Mouse (Mus musculus) heart, adult 18-20 months (tissue): Measurements from ENCODE around the gene Fchsd2. TPM values are rescaled to one million over a fixed set of nuclear protein-coding genes. Genes with fewer than 3 reads are reported as not detected.
A peak's percentile ranks its signal among the peaks of the same experiment; 100 is the strongest.

Experiments
- DNase-seq, 2 experiments: peaks; one replicate each; pipeline ENCODE4 v3.0.0; 2021 to 2022; ENCODE audit warnings: mixed read lengths in 1 of 2
- long read RNA-seq, 2 experiments: library from polyadenylated mRNA; stranded (forward); transcript quantifications; one replicate each; pipeline ENCODE4 v2.0.0; 2021
- total RNA-seq, 2 experiments: library from RNA; stranded (reverse); gene quantifications; 2 replicates each; pipeline ENCODE4 v1.2.3; 2021

The Fchsd2 gene
- total RNA-seq: 10 to 100 TPM; 18.3 to 22.5 TPM
- long read RNA-seq, experiment 1, full-length matches to known transcripts: 4 of 7 reads
- long read RNA-seq, experiment 1, partial matches to known transcripts: 3 of 7 reads
- long read RNA-seq, experiment 1, other reads (novel, unspliced or antisense): 0 of 7 reads
- long read RNA-seq, experiment 2, full-length matches to known transcripts: 2 of 3 reads
- long read RNA-seq, experiment 2, partial matches to known transcripts: 0 of 3 reads
- long read RNA-seq, experiment 2, other reads (novel, unspliced or antisense): 1 of 3 reads

- DNase-seq: peak; percentile 48 to 70
These were observed at the start of gene Fchsd2 for GRCm38 (mm10) chr7:101092618-101093017. Gene Fchsd2, plus strand, starts transcription at chr7:101092863.

GRCm38 (mm10) chr7:101043846-101044541 lies 48.7 kb upstream of the Fchsd2 start:
- DNase-seq: no peak

- no peak for DNase-seq
These were observed 44.4 kb upstream of the Fchsd2 start for GRCm38 (mm10) chr7:101048247-101048646.

- peak; percentile 81 to 88 for DNase-seq
These were observed 43.2 kb upstream of the Fchsd2 start for GRCm38 (mm10) chr7:101049326-101050087.

GRCm38 (mm10) chr7:101050724-101051550 lies 41.7 kb upstream of the Fchsd2 start:
- DNase-seq: peak; percentile 44 to 49

GRCm38 (mm10) chr7:101051551-101052221 lies 41.0 kb upstream of the Fchsd2 start:
- peak; percentile 71 to 82 for DNase-seq

- no peak for DNase-seq
These were observed 39.5 kb upstream of the Fchsd2 start for GRCm38 (mm10) chr7:101053136-101053535.

- no peak for DNase-seq
These were observed 35.4 kb upstream of the Fchsd2 start for GRCm38 (mm10) chr7:101057309-101057708.

- DNase-seq: no peak
These were observed 33.5 kb upstream of the Fchsd2 start for GRCm38 (mm10) chr7:101059188-101059587.

GRCm38 (mm10) chr7:101060476-101060875 lies 32.2 kb upstream of the Fchsd2 start:
- no peak for DNase-seq

- peak; percentile 89 to 97 for DNase-seq
These were observed 31.3 kb upstream of the Fchsd2 start for GRCm38 (mm10) chr7:101061381-101061780.

- peak; percentile 76 to 78 for DNase-seq
These were observed 30.4 kb upstream of the Fchsd2 start for GRCm38 (mm10) chr7:101062246-101062645.

- DNase-seq: no peak
These were observed 29.1 kb upstream of the Fchsd2 start for GRCm38 (mm10) chr7:101063523-101063922.

- no peak for DNase-seq
These were observed 27.7 kb upstream of the Fchsd2 start for GRCm38 (mm10) chr7:101064697-101065688.

- peak in 1 of 2 experiments; percentile 4 for DNase-seq
These were observed 26.7 kb upstream of the Fchsd2 start for GRCm38 (mm10) chr7:101066009-101066408.

GRCm38 (mm10) chr7:101066650-101067346 lies 25.9 kb upstream of the Fchsd2 start:
- peak; percentile 54 to 66 for DNase-seq

GRCm38 (mm10) chr7:101067521-101067920 lies 25.1 kb upstream of the Fchsd2 start:
- DNase-seq: peak in 1 of 2 experiments; percentile 9

GRCm38 (mm10) chr7:101069271-101069670 lies 23.4 kb upstream of the Fchsd2 start:
- DNase-seq: no peak

- DNase-seq: peak; percentile 48 to 50
These were observed 22.3 kb upstream of the Fchsd2 start for GRCm38 (mm10) chr7:101070406-101070805.
